Mouse (Mus musculus) heart, adult 2 months (tissue): Measurements from ENCODE around the gene Plb1. TPM values are rescaled to one million over a fixed set of nuclear protein-coding genes. Genes with fewer than 3 reads are reported as not detected.

Experiments
- DNase-seq, 2 experiments: peaks; one replicate each; pipeline ENCODE4 v3.0.0; 2021
- H3K27ac ChIP-seq: fragments of 200-600 bp; 2 replicates; pipeline ENCODE4 v1.8.1; 2022
- H3K27me3 ChIP-seq: fragments of 200-500 bp; 2 replicates; pipeline ENCODE4 v1.6.1; 2012; ENCODE audit warnings: mild to moderate bottlenecking, low read length, inconsistent platforms, mixed read lengths; ENCODE audit not compliant: control insufficient read depth, insufficient read depth
- H3K36me3 ChIP-seq: fragments of 200-500 bp; 2 replicates; pipeline ENCODE4 v1.6.1; 2012; ENCODE audit warnings: low read length, inconsistent platforms; ENCODE audit not compliant: control insufficient read depth, insufficient read depth
- H3K4me1 ChIP-seq: fragments of 200-500 bp; 2 replicates; pipeline ENCODE4 v1.6.1; 2011; ENCODE audit warnings: low read length; ENCODE audit not compliant: control insufficient read depth, insufficient read depth
- H3K4me3 ChIP-seq: fragments of 200-600 bp; 2 replicates; pipeline ENCODE4 v1.8.1; 2022
- H3K79me2 ChIP-seq: fragments of 200-500 bp; replicated peaks from 2 replicates; pipeline ENCODE4 v1.6.1; 2012; ENCODE audit warnings: mild to moderate bottlenecking, inconsistent platforms, low read length, moderate library complexity, mixed read lengths; ENCODE audit not compliant: control insufficient read depth, insufficient read depth
- H3K9ac ChIP-seq: fragments of 200-500 bp; 2 replicates; pipeline ENCODE4 v1.6.1; 2012; ENCODE audit warnings: low read depth, mild to moderate bottlenecking, control low read depth, inconsistent platforms, low read length, mixed read lengths
- CTCF ChIP-seq: fragments of 200-600 bp; IDR thresholded peaks from 2 replicates; pipeline ENCODE4 v1.8.1; 2022; ENCODE audit warnings: antibody characterized with exemption, mild to moderate bottlenecking, moderate library complexity
- EP300 ChIP-seq: fragments of 200-500 bp; IDR thresholded peaks from 2 replicates; pipeline ENCODE4 v1.6.1; 2011; ENCODE audit warnings: low read depth, low read length, control low read depth; ENCODE audit not compliant: insufficient read depth
- POLR2A ChIP-seq: fragments of 200-500 bp; IDR thresholded peaks from 2 replicates; pipeline ENCODE4 v1.6.1; 2011; ENCODE audit warnings: mild to moderate bottlenecking, low read depth, low read length, control low read depth; ENCODE audit not compliant: insufficient read depth
- WGBS: fragments of 180-500 bp; shearing (Covaris S2); methylation state at CpG from one replicate; pipeline ENCODE4 v1.1.7; 2018; 5-methylcytosine and 5-hydroxymethylcytosine counted together
- intact Hi-C: fragments of 180-260 bp; cut with DNase I; formaldehyde crosslinking; loops from one replicate; pipeline ENCODE4 v1.15.1; 2025
- polyA plus RNA-seq: library from polyadenylated mRNA; depleted of rRNA; stranded (reverse); fragments of >200 nt; gene quantifications from 2 replicates; pipeline ENCODE4 v1.2.3, GENCODE M21; 2012
- total RNA-seq, 2 experiments: library from RNA; stranded (reverse); gene quantifications; 2 replicates each; pipeline ENCODE4 v1.2.3; 2021

Plb1 gene
- total and polyA plus RNA-seq, 3 experiments, result 0.82 to 1.6 (median 1.5) TPM

- 67% methylated on average over 5 of the region's 5 CpGs for WGBS
- H3K79me2 ChIP-seq, result no peaks in the 10 kb centered on the region
- TF ChIP-seq POLR2A, result no peak
- TF ChIP-seq EP300, result no peak
- no peak for TF ChIP-seq CTCF
Observed at GRCm38 (mm10) chr5:32260751-32261150, 28.2 kb downstream of the Plb1 start.

GRCm38 (mm10) chr5:32261251-32261650 is 28.7 kb downstream of the Plb1 start:
- H3K27me3 ChIP-seq, result no peaks in the 10 kb centered on the region
- intact Hi-C loops, result no loop called here
- no peak overlapping the region for H3K4me3 ChIP-seq
- no peak overlapping the region for H3K27ac ChIP-seq
- 80% methylated on average over 3 of the region's 3 CpGs for WGBS
- H3K4me1 ChIP-seq, result no peaks in the 10 kb centered on the region
- TF ChIP-seq CTCF (no peak), EP300 (no peak), POLR2A (no peak)
- H3K36me3 ChIP-seq, result no peaks in the 10 kb centered on the region
- H3K79me2 ChIP-seq, result no peaks in the 10 kb centered on the region
- H3K9ac ChIP-seq, result no peak overlapping the region
- DNase-seq, result no peak

More at GRCm38 (mm10) chr5:32260751-32261150, 28.2 kb downstream of the Plb1 start:
- Histone ChIP-seq H3K9ac (no peak overlapping the region), H3K36me3 (no peaks in the 10 kb centered on the region), H3K27ac (no peak overlapping the region), H3K27me3 (no peaks in the 10 kb centered on the region), H3K4me1 (no peaks in the 10 kb centered on the region), H3K4me3 (no peak overlapping the region)
- intact Hi-C loops, result no loop called here
- DNase-seq, result no peak

- TF ChIP-seq POLR2A, result no peak
- no peak for TF ChIP-seq CTCF
- TF ChIP-seq EP300, result no peak
- Histone ChIP-seq H3K4me1 (no peaks in the 10 kb centered on the region), H3K27ac (no peak overlapping the region), H3K4me3 (no peak overlapping the region), H3K36me3 (no peaks in the 10 kb centered on the region), H3K79me2 (no peaks in the 10 kb centered on the region), H3K9ac (no peak overlapping the region), H3K27me3 (no peaks in the 10 kb centered on the region)
- no peak for DNase-seq
- 83% methylated on average over 4 of the region's 4 CpGs for WGBS
- intact Hi-C loops, result no loop called here
Observed at GRCm38 (mm10) chr5:32262534-32262933, 30.0 kb downstream of the Plb1 start.

GRCm38 (mm10) chr5:32272502-32272901 is 40.0 kb downstream of the Plb1 start:
- H3K4me3 ChIP-seq, result no peak overlapping the region
- 20% methylated on average over 7 of the region's 7 CpGs for WGBS
- no peaks in the 10 kb centered on the region for H3K79me2 ChIP-seq
- no peaks in the 10 kb centered on the region for H3K36me3 ChIP-seq
- peaks cover 5% of the 10 kb centered on the region for H3K4me1 ChIP-seq
- TF ChIP-seq EP300 (0 out of 2 replicates have a peak, but pooled peaks have one; percentile 42), POLR2A (no peak)
- intact Hi-C loops, result no loop called here
- no peak overlapping the region for H3K9ac ChIP-seq
- H3K27me3 ChIP-seq, result no peaks in the 10 kb centered on the region
- DNase-seq, result peak; percentile 40 to 70
- H3K27ac ChIP-seq, result no peak overlapping the region

- no peaks in the 10 kb centered on the region for H3K27me3 ChIP-seq
- no peak for DNase-seq
- no peaks in the 10 kb centered on the region for H3K36me3 ChIP-seq
- intact Hi-C loops, result no loop called here
- TF ChIP-seq EP300 (no peak), POLR2A (no peak), CTCF (no peak)
- H3K27ac ChIP-seq, result no peak overlapping the region
- no peak overlapping the region for H3K4me3 ChIP-seq
- H3K79me2 ChIP-seq, result no peaks in the 10 kb centered on the region
- no peak overlapping the region for H3K9ac ChIP-seq
- 65% methylated on average over 5 of the region's 5 CpGs for WGBS
- no peaks in the 10 kb centered on the region for H3K4me1 ChIP-seq
Observed at GRCm38 (mm10) chr5:32278000-32278694, 45.6 kb downstream of the Plb1 start.

GRCm38 (mm10) chr5:32280066-32280465 is 47.6 kb downstream of the Plb1 start:
- TF ChIP-seq CTCF (no peak), EP300 (no peak), POLR2A (no peak)
- Histone ChIP-seq H3K79me2 (no peaks in the 10 kb centered on the region), H3K9ac (no peak overlapping the region), H3K27ac (no peak overlapping the region), H3K27me3 (no peaks in the 10 kb centered on the region), H3K4me1 (no peaks in the 10 kb centered on the region), H3K36me3 (no peaks in the 10 kb centered on the region), H3K4me3 (no peak overlapping the region)
- intact Hi-C loops, result no loop called here
- DNase-seq, result no peak
- 81% methylated on average over 3 of the region's 3 CpGs for WGBS
